Mouse (Mus musculus) neural tube, embryonic 15.5 days (tissue): ENCODE measurements around the gene Aars. TPM values are rescaled to one million over a fixed set of nuclear protein-coding genes. Genes with fewer than 3 reads are reported as not detected.
"Not testable (repeated sequence)": the region's sequence is repeated elsewhere in the genome, so short reads cannot be mapped to it uniquely, and the experiment has no call there.

Experiments
- ATAC-seq: fragments of 200-750 bp; cut with Nextera tagmentation; 2 replicates; pipeline ENCODE4 v1.8.0; 2017; ENCODE audit warnings: mild to moderate bottlenecking, moderate TSS enrichment, moderate library complexity; ENCODE audit not compliant: low FRiP score
- H3K27ac ChIP-seq: fragments of 300-500 bp; sonication (generic); replicated peaks from 2 replicates; pipeline ENCODE4 v1.5.1; 2015; ENCODE audit warnings: mild to moderate bottlenecking, inconsistent platforms
- H3K27me3 ChIP-seq: fragments of 300-500 bp; sonication (generic); replicated peaks from 2 replicates; pipeline ENCODE4 v1.6.1; 2015; ENCODE audit warnings: inconsistent platforms
- H3K36me3 ChIP-seq: fragments of 300-500 bp; sonication (generic); 2 replicates; pipeline ENCODE4 v1.6.1; 2015; ENCODE audit warnings: inconsistent platforms
- H3K4me1 ChIP-seq: fragments of 300-500 bp; sonication (generic); 2 replicates; pipeline ENCODE4 v1.6.1; 2015; ENCODE audit warnings: inconsistent platforms
- H3K4me2 ChIP-seq: fragments of 300-500 bp; sonication (generic); 2 replicates; pipeline ENCODE4 v1.6.1; 2015; ENCODE audit warnings: inconsistent platforms, mild to moderate bottlenecking, moderate library complexity
- H3K4me3 ChIP-seq: fragments of 300-500 bp; sonication (generic); replicated peaks from 2 replicates; pipeline ENCODE4 v1.5.1; 2015; ENCODE audit warnings: mild to moderate bottlenecking, inconsistent platforms
- H3K9ac ChIP-seq: fragments of 300-500 bp; sonication (generic); replicated peaks from 2 replicates; pipeline ENCODE4 v1.6.1; 2015; ENCODE audit warnings: mild to moderate bottlenecking, inconsistent platforms
- H3K9me3 ChIP-seq: fragments of 300-500 bp; sonication (generic); replicated peaks from 2 replicates; pipeline ENCODE4 v1.6.1; 2016; ENCODE audit warnings: inconsistent platforms
- WGBS: fragments of 180-500 bp; shearing (Covaris S2); methylation state at CpG from one replicate; pipeline ENCODE4 v1.1.7; 2015; ENCODE audit warnings: mixed read lengths; 5-methylcytosine and 5-hydroxymethylcytosine counted together
- microRNA-seq: library from miRNA; unstranded; fragments of <30 nt; microRNA quantifications from one replicate; pipeline ENCODE4, GENCODE M21; 2017
- polyA plus RNA-seq: library from polyadenylated mRNA; unstranded; fragments of >200 nt; fragmentation: Nextera tagmentation; extraction: Ambion mirVana; gene quantifications from 2 replicates; pipeline ENCODE4 v1.2.1, GENCODE M21; 2015

Aars gene
- polyA plus RNA-seq, 1 experiment from 2014 or later, result 91.0 TPM

DNA sequence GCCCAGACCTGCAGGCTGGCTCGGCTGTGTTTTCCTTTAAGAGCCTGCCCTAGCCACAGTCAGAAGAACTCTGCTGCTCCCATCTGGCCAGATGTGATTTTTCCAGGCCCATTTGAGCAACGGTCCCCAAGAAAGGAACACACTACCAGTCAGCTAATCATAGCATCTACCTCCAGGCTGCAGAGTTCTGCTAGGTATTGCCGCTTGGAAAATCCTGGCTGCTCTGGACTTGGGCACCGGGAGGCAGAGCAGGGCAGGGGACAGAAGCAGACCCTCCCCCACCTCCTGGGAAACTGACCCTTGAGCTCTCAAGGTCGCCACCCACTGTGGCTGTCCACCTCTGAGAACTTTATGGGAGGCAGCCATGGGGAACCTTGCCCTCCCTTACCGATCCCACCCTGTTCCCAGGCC is 46.9 kb downstream of the Aars start:
- Histone ChIP-seq H3K36me3 (no peaks in the 10 kb centered on the region), H3K9me3 (no peaks in the 10 kb centered on the region), H3K4me3 (no peak overlapping the region), H3K9ac (no peak overlapping the region), H3K4me1 (no peaks in the 10 kb centered on the region), H3K27ac (no peak overlapping the region), H3K4me2 (no peak overlapping the region), H3K27me3 (no peaks in the 10 kb centered on the region)
- no peak for ATAC-seq
- WGBS, result 32% methylated on average over 6 of the region's 6 CpGs

GRCm38 (mm10) chr8:111081580-111082258 is 48.8 kb downstream of the Aars start:
- H3K36me3 ChIP-seq, result no peaks in the 10 kb centered on the region
- no peaks in the 10 kb centered on the region for H3K27me3 ChIP-seq
- H3K4me1 ChIP-seq, result no peaks in the 10 kb centered on the region
- no peak overlapping the region for H3K4me3 ChIP-seq
- no peak for ATAC-seq
- no peak overlapping the region for H3K27ac ChIP-seq
- H3K9me3 ChIP-seq, result no peaks in the 10 kb centered on the region
- no peak overlapping the region for H3K4me2 ChIP-seq
- no peak overlapping the region for H3K9ac ChIP-seq
- WGBS, result 57% methylated on average over 12 of the region's 12 CpGs

DNA sequence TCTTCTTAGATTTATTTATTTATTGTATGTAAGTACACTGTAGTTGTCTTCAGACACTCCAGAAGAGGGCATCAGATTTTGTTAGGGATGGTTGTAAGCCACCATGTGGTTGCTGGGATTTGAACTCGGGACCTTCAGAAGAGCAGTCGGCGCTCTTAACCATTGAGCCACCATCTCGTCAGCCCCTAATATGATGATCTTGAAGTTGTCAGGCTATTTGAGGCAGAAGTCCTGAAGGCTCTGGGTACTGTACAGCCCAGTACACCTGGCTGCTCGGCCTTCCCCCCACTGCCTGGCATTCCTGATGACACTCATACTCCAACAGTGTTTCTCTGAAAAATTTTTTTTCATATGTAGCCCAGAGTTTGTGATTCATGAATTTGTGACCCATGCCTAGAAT is 51.0 kb downstream of the Aars start:
- whole genome bisulfite sequencing, result 90% methylated on average over 5 of the region's 5 CpGs

DNA sequence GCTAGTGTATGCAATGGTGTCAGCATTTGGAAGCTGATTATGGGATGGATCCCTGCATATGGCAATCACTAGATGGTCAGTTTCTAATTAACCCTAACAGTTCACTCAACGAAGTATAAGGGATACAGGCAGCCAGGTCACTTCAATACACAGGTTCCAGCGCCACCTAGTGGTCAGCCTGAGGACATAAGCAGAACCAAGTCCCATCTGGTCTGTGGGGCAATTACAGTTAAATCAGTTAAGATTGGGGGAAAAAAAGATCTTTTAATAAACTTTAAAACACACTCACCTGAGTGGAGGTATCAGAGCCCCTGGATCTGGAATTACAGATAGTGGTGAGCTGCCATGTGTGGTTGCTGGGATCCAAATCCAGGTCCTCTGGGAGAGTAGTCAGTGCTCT is 57.2 kb downstream of the Aars start:
- H3K27me3 ChIP-seq, result no peaks in the 10 kb centered on the region
- H3K36me3 ChIP-seq, result no peaks in the 10 kb centered on the region
- no peak overlapping the region for H3K4me2 ChIP-seq
- H3K9ac ChIP-seq, result no peak overlapping the region
- no peaks in the 10 kb centered on the region for H3K9me3 ChIP-seq
- 1% methylated on average over 2 of the region's 2 CpGs for WGBS
- peaks cover 8% of the 10 kb centered on the region for H3K4me1 ChIP-seq
- no peak for ATAC-seq
- no peak overlapping the region for H3K27ac ChIP-seq
- H3K4me3 ChIP-seq, result no peak overlapping the region

More for the DNA sequence above, 51.0 kb downstream of the Aars start:
- H3K9ac ChIP-seq, ATAC-seq, H3K9me3 ChIP-seq, H3K27me3 ChIP-seq, H3K4me3 ChIP-seq, H3K4me2 ChIP-seq, H3K36me3 ChIP-seq, H3K27ac ChIP-seq, H3K4me1 ChIP-seq: not testable (repeated sequence)

DNA sequence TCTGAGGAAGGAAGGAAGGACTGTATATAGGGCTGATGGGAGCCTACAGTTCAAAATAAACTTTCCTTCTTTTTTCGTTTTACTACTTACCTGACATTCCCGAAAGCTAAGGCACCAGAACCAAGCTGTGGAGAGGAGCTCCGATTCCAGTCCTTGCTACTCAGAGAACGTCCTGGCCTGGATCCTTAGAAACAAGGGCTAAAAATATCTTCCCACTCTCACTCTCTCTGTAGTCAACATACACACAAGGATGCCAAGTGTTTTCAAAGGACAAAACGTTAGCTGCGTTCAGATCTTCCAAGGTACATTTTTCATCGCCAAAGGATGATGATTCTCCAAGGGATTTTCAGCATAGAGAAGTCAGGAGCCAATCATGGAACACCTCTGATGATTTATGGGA is 58.8 kb downstream of the Aars start:
- no peak overlapping the region for H3K27ac ChIP-seq
- H3K9me3 ChIP-seq, result no peaks in the 10 kb centered on the region
- H3K4me3 ChIP-seq, result no peak overlapping the region
- ATAC-seq, result no peak
- 85% methylated on average over 7 of the region's 7 CpGs for WGBS
- H3K4me2 ChIP-seq, result no peak overlapping the region
- no peaks in the 10 kb centered on the region for H3K27me3 ChIP-seq
- H3K9ac ChIP-seq, result no peak overlapping the region
- H3K4me1 ChIP-seq, result peaks cover 23% of the 10 kb centered on the region
- H3K36me3 ChIP-seq, result no peaks in the 10 kb centered on the region

DNA sequence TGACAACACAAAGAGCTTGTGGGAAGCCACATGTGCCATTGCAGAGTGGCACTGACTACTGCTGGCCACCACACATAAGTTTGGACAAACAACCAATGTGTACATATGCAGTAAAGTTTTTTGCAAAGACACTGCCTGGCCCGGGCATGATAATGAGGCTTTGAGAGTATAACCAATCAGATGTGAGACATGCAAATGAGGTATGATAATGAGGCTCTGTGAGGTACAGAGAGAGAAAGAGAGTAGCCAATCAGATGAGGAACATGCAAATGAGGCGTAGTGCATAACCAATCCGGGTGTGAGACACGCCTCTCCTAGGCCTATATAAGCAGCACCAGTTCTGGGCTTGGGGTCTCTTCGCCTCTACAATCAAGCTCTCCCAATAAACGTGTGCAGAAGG is 59.4 kb downstream of the Aars start, which contains the start of gene Clec18a:
TSS of gene Clec18a (minus strand) at position 101 of the 400 bp plus-strand sequence.
- H3K4me2 ChIP-seq, H3K9me3 ChIP-seq, H3K9ac ChIP-seq, H3K27me3 ChIP-seq, H3K36me3 ChIP-seq, ATAC-seq, H3K4me3 ChIP-seq, H3K27ac ChIP-seq: not testable (repeated sequence)
- peaks cover 23% of the 10 kb centered on the region for H3K4me1 ChIP-seq
- WGBS, result 89% methylated on average over 5 of the region's 6 CpGs

DNA sequence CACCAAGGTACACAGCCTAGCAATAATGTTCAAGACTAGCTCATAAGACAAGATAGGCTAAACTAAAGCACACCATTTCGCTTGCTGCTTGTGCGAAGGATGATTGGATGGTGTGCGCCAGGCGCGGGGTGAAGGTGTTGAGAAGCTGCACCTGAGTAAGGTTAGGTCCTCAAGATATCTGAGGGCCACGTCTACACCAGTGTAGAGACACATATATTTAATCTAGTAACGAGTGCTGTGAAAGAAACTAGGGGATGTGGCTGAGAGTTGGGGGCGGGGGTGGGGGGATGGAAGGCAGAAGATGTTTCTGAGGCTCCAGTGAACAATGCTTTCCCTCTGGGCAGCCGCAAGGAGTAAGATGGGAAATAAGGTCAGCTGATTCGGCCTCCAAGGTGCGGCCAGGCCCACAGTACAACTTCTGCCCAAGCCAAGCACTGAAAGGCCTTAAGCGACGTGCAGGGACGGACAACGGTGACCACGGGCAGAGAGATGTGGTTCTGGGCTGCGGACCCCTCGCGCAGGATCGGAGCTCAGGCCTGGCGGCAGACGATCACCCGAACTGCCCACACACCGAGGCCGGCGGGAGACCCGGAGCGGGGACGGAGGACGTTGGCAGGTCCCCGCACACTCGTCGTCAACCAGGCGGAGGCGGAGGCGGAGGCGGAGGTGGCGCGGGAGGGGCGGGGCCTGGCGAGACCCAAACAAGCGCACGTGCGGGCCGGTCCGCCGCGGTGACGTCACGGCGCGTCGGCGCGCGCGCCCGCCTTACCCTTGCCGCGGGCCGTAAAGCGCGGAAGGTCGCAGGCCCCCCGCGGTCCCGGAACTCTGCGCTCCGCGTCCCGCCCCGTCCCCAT is 61.1 kb downstream of the Aars start, which contains the start of gene Pdpr:
TSS of gene Pdpr (plus strand) at position 766 of the 854 bp plus-strand sequence.
- Histone ChIP-seq H3K9me3 (no peaks in the 10 kb centered on the region), H3K4me3 (peak within 1 kb of the TSS; percentile 68), H3K4me1 (peaks cover 23% of the 10 kb centered on the region), H3K9ac (peak within 1 kb of the TSS; percentile 71), H3K36me3 (no peaks in the 10 kb centered on the region), H3K27ac (peak within 1 kb of the TSS; percentile 85), H3K4me2 (peak within 1 kb of the TSS; percentile 81), H3K27me3 (no peaks in the 10 kb centered on the region)
- ATAC-seq, result peak; percentile 94
- WGBS, result 8% methylated on average over 45 of the region's 72 CpGs

DNA sequence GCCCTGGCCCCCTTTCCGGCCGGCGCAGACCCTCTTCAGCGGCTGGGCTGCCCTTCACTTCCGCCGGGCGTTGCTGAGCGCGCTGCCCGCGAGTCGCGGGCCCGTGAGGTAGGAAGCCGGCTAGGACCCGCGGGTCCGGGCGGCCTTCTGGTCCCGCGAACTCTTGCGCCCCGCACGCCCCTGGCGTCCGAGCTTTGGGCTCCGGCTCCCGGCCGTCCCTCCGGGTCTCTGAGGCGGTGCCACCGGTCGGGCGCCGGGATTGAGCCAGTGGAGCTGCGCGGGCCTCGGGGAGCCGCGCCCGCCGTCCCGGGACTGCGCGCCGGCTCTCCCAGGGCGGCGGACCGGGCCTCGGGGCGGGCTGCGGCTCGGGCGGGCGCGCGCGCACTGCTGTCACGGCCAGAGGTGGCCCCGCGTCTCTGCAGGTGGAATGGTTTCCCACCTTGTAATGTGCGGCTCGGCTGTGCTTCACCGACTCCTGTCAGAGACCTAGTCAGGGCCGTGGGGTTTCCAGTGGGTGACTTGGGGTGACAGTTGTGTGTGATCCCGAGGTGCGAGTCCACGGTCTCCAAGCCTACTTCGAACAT is 61.9 kb downstream of the Aars start:
- WGBS, result under 1% methylated on average over 58 of the region's 69 CpGs
- H3K4me3 ChIP-seq, result peak overlapping the region; percentile 68
- peak overlapping the region; percentile 85 for H3K27ac ChIP-seq
- H3K9ac ChIP-seq, result peak overlapping the region; percentile 54
- not testable (repeated sequence) for H3K36me3 ChIP-seq, H3K9me3 ChIP-seq, H3K27me3 ChIP-seq
- peak; percentile 40 for ATAC-seq
- peaks cover 23% of the 10 kb centered on the region for H3K4me1 ChIP-seq
- H3K4me2 ChIP-seq, result peak overlapping the region; percentile 81

Small RNA genes within 50 kb of the gene (microRNA-seq; reads per million reads assigned to microRNA genes)
- gene Gm24103, result not detected
- gene Mir3473d, result 0.52 reads per million

Other genes with a start within 250 kb of the Aars start
- gene Il34, start 227.2 kb upstream of the Aars start, polyA plus RNA-seq, result 5.8 and 6.3 TPM in 2 replicates
- 74.1 and 78.9 TPM in 2 replicates for gene Cog4, start 186.5 kb upstream of the Aars start, polyA plus RNA-seq
- 79.6 and 97.3 TPM in 2 replicates for gene Sf3b3, start 186.4 kb upstream of the Aars start, polyA plus RNA-seq
- gene Fuk, start 130.7 kb upstream of the Aars start, polyA plus RNA-seq, result 7.3 and 7.5 TPM in 2 replicates
- 23.1 and 24.4 TPM in 2 replicates for gene St3gal2, start 113.2 kb upstream of the Aars start, polyA plus RNA-seq
- gene Ddx19a, start 35.3 kb upstream of the Aars start, polyA plus RNA-seq, result 9.8 and 11.6 TPM in 2 replicates
- 6.0 and 6.1 TPM in 2 replicates for gene Ddx19b, start 1.4 kb upstream of the Aars start, polyA plus RNA-seq
- not detected in 2 replicates for gene Exosc6, start 23.2 kb downstream of the Aars start, polyA plus RNA-seq
- 0.31 and 0.65 TPM in 2 replicates for gene Clec18a, start 59.3 kb downstream of the Aars start, polyA plus RNA-seq
- 10.3 and 10.5 TPM in 2 replicates for gene Pdpr, start 61.5 kb downstream of the Aars start, polyA plus RNA-seq
- 61.0 and 63.6 TPM in 2 replicates for gene Glg1, start 226.1 kb downstream of the Aars start, polyA plus RNA-seq